Mouse (Mus musculus): ENCODE results near the gene Hist1h3d. TPM values are rescaled to one million over a fixed set of nuclear protein-coding genes. Genes with fewer than 3 reads are reported as not detected.
"Not testable (repeated sequence)": the region's sequence is repeated elsewhere in the genome, so short reads cannot be mapped to it uniquely, and the experiment has no call there.

The Hist1h3d gene
- polyA plus RNA-seq, 1 experiment, result 4.1 TPM

DNA sequence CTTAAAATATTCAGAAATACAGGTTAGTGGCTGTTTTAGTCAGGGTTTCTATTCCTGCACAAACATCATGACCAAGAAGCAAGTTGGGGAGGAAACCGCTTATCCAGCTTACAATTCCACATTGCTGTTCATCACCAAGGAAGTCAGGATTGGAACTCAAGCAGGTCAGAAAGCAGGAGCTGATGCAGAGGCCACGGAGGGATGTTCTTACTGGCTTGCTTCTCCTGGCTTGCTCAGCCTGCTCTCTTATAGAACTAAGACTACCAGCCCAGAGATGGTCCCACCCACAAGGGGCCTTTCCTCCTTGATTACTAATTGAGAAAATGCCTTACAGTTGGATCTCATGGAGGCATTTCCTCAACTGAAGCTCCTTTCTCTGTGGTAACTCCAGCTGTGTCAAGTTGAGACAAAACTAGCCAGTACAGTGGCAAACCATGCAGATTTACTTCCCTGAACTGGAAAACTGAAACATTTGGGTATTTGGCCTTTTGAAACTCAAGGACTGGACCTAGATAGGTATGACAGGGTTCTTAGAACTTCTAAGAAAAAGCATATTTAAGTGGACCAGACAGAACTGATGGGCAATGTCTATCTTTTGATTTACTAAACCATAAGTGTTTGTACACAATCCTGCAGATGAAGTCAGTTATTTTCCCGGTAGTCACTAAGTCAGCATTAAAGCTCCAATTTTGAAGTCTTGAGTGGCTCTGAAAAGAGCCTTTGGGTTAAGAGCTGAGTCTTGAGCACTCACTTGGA is 33.2 kb upstream of the Hist1h3d start:
- DNase-seq (ENCODE audit: low read depth), result not testable (repeated sequence)

DNA sequence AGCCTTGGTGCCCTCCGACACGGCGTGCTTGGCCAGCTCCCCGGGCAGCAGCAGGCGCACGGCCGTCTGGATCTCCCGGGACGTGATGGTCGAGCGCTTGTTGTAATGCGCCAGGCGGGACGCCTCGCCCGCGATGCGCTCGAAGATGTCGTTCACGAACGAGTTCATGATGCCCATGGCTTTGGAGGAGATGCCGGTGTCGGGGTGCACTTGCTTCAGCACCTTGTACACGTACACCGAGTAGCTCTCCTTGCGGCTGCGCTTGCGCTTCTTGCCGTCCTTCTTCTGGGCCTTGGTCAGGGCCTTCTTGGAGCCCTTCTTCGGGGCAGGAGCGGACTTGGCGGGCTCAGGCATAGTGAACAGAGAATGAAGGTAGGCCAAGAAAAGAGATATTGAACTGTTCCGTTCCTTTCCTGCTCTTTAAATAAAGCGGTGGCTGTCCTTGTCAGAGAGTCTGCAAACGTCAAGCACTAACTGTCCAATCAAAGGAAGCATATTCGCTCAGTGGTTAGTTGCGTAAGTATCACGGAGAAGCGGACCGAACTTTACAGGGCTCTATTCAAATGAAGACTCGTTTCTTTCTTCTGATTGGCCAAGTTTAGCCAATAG is 32.5 kb upstream of the Hist1h3d start, which contains the start of gene Hist1h2bh:
TSS of gene Hist1h2bh (minus strand) at position 394 of the 609 bp plus-strand sequence.
- not testable (repeated sequence) for DNase-seq (ENCODE audit: low read depth)

GRCm38 (mm10) chr13:23543965-23544786 is 31.4 kb upstream of the Hist1h3d start, which contains the start of gene Hist1h3f:
Gene Hist1h3f, plus strand, starts transcription at chr13:23544052.
- DNase-seq (ENCODE audit: low read depth), result peak; percentile 97

DNA sequence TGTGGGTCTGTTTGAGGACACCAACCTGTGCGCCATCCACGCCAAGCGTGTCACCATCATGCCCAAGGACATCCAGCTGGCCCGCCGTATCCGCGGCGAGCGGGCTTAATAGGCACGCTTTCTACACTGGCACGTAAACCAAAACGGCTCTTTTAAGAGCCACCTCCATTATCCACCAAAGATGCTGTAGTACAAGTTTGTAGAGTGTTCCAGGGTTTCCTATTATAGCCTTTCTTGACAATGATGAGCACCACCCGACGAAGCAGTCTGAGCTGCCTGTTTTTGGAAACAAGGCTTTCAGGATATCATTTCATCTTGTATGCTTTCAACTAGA is 30.8 kb upstream of the Hist1h3d start:
- not testable (repeated sequence) for DNase-seq (ENCODE audit: low read depth)

GRCm38 (mm10) chr13:23546694-23547093 is 28.9 kb upstream of the Hist1h3d start:
- no peak for DNase-seq (ENCODE audit: low read depth)

DNA sequence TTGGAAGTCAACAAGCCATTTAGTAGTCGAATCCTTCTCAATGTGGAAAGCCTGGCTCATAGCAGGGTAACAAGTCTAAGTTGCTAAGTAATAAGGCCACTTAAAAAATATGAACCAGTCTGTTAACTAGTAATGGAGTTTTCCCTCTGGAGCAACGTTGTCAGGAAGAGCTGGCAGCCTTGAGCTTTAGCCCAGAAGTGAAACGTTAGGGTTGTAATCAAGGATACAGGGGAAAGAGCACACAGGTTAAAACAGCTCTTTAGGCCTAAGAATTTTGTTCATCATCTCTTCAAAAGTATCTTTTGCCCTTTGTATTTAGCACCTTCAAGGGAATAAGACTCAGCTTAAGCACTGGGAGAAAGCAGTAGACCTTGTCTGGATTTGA is 24.8 kb upstream of the Hist1h3d start:
- no peak for DNase-seq (ENCODE audit: low read depth)

DNA sequence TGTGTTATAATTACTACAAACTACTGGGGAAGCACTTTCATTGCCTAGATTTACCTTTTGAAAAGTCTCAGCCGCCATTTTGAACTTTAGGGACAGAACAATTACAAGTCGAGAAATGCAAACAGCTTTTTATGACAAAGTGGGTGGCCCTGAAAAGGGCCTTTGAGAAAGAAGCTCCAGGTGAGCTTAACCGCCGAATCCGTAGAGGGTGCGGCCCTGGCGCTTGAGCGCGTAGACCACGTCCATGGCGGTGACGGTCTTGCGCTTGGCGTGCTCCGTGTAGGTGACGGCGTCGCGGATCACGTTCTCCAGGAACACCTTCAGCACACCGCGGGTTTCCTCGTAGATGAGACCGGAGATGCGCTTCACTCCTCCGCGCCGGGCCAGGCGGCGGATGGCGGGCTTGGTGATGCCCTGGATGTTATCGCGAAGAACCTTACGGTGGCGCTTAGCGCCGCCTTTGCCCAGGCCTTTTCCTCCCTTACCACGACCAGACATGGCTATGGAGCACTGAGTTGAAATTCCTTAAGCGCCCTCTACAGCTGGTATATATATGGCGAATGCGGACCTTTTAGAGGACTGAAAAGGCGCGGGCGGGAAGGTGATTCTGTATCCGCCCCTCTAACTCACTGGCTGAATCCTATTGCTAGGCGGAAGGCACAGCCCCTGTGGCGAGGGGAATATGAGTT is 24.3 kb upstream of the Hist1h3d start, which contains the start of gene Hist1h4f:
TSS of gene Hist1h4f (minus strand) at position 503 of the 689 bp plus-strand sequence.
- not testable (repeated sequence) for DNase-seq (ENCODE audit: low read depth)

GRCm38 (mm10) chr13:23551931-23552914 is 23.3 kb upstream of the Hist1h3d start:
- DNase-seq (ENCODE audit: low read depth), result no peak

GRCm38 (mm10) chr13:23552962-23553361 is 22.6 kb upstream of the Hist1h3d start, which contains the start of gene Hist1h1d:
Gene Hist1h1d, plus strand, starts transcription at chr13:23553262.
- DNase-seq (ENCODE audit: low read depth), result no peak

- DNase-seq (ENCODE audit: low read depth), result no peak
Measured at GRCm38 (mm10) chr13:23554393-23554792, 21.2 kb upstream of the Hist1h3d start.

- no peak for DNase-seq (ENCODE audit: low read depth)
Measured at GRCm38 (mm10) chr13:23554925-23555838, 20.4 kb upstream of the Hist1h3d start.

DNA sequence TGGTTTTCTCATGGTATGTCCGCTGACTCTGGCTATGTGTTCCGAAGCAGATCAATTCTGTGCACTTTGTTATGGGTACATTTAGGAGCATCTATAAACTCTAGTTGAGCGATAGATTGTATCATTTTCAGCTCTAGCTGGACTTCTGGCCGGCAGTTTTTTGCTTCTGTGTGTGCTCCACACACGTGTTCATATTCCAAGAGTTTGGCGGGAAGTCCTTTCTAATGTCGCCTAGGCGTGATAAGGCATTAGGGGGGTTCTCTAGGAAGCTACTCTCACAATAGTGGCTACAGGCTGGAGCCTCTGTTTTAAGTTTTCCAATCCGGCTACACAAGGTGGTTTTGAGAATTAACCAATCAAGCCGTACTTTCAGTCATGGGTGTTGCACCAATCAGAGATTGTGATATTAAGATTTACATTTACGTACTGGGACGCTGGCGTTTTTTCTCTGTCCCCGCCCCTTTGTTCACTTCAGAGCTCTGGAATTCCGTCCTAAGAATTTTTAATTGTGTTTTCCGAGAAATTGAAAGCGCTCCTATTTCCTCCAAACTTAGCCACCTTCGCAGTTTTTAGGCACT is 19.6 kb upstream of the Hist1h3d start:
- no peak for DNase-seq (ENCODE audit: low read depth)

GRCm38 (mm10) chr13:23556906-23557305 is 18.7 kb upstream of the Hist1h3d start:
- DNase-seq (ENCODE audit: low read depth), result no peak

- not testable (repeated sequence) for DNase-seq (ENCODE audit: low read depth)
Measured at GRCm38 (mm10) chr13:23560699-23561098, 14.9 kb upstream of the Hist1h3d start.

DNA sequence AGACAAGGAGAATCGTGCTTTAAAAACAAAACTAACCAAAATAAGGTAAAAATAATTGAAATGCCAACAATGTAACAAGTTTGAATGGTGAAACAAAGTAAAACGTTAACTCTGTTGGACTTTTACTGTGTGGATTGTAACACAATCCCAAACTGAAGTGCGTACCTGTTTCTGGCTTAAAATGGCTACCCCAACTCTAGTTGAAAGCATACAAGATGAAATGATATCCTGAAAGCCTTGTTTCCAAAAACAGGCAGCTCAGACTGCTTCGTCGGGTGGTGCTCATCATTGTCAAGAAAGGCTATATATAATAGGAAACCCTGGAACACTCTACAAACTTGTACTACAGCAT is 14.1 kb upstream of the Hist1h3d start:
- DNase-seq (ENCODE audit: low read depth), result not testable (repeated sequence)

GRCm38 (mm10) chr13:23561883-23562659 is 13.5 kb upstream of the Hist1h3d start, which contains the start of gene Hist1h3e:
Gene Hist1h3e, minus strand, starts transcription at chr13:23562369.
- not testable (repeated sequence) for DNase-seq (ENCODE audit: low read depth)

GRCm38 (mm10) chr13:23562699-23563462 is 12.7 kb upstream of the Hist1h3d start:
- no peak for DNase-seq (ENCODE audit: low read depth)
